Mouse (Mus musculus): ENCODE data around the gene Zfp446. TPM values are rescaled to one million over a fixed set of nuclear protein-coding genes. Genes with fewer than 3 reads are reported as not detected.

Gene Zfp446
- polyA plus RNA-seq, 1 experiment from 2014 or later: 5.2 TPM

DNA sequence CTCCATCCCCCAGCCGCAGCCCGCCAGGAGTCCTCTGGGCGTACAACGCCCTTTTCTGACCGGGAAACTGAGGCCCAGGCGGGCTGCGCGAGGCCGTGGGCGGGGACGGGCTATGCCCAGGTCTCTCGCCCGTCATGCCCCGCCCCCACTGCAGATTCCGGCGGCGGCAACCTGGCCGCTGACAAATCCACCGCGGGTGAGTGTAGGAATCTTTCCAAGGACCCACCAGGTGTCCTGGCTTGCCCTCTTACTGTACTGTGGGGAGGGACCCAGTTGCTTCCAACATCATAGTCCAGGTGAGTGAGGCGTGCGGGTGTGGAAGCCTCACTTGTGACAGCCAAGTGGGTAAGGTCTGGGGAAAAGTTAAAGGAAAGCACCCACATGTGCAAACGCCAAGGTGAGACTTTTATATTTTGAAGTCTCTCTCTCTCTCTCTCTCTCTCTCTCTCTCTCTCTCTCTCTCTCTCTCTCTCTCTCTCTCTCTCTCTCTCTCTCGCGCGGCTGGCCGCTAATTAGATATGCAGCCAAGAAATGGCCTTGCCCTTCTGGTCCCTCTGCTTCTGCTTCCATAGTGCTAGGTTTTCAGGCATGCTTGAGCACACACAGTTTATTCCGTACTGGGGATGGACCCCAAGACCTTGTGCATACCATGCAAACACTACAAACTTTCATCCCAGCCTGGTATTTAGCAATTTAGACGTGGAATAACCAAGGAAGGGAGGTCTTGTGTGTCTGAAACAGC is 11.4 kb upstream of the Zfp446 start:
- WGBS: under 1% methylated on average over 28 of the region's 29 CpGs
- Histone ChIP-seq H3K4me3 (ENCODE audit: control insufficient read depth in 1 of 2, insufficient read depth in 1 of 2, low read depth in 1 of 2, low read length in 2 of 2) (peak overlapping the region; percentile 92 to 95), H3K4me1 (ENCODE audit: control insufficient read depth in 2 of 2, insufficient read depth in 2 of 2, low read length in 2 of 2) (peaks cover 5 to 16% of the 10 kb centered on the region in 2 experiments), H3K9ac (ENCODE audit: low read length) (peak overlapping the region; percentile 97), H3K27me3 (ENCODE audit: control insufficient read depth, insufficient read depth, low read length) (no peaks in the 10 kb centered on the region), H3K4me2 (ENCODE audit: low read length) (peak overlapping the region; percentile 94), H3K36me3 (ENCODE audit: control insufficient read depth, insufficient read depth, low read length) (peaks cover 27% of the 10 kb centered on the region), H3K27ac (replicated peaks in 1 of 2; ENCODE audit: control insufficient read depth in 1 of 2, insufficient read depth in 1 of 2, low read depth in 2 of 2, low read length in 2 of 2) (peak overlapping the region; percentile 86 to 87), H3K9me3 (ENCODE audit: control insufficient read depth, low read length) (no peaks in the 10 kb centered on the region)
- ATAC-seq (ENCODE audit: insufficient number of reproducible peaks, insufficient read depth, low FRiP score, low read depth): peak; percentile 42

GRCm38 (mm10) chr7:12970906-12971305 is 6.7 kb upstream of the Zfp446 start:
- no peak overlapping the region for H3K4me3 ChIP-seq (ENCODE audit: control insufficient read depth in 1 of 2, insufficient read depth in 1 of 2, low read depth in 1 of 2, low read length in 2 of 2)
- peaks cover 0 to 12% of the 10 kb centered on the region in 2 experiments; a peak in 2 of 4 replicates for H3K4me1 ChIP-seq (ENCODE audit: control insufficient read depth in 2 of 2, insufficient read depth in 2 of 2, low read length in 2 of 2)
- peaks cover 46% of the 10 kb centered on the region for H3K36me3 ChIP-seq (ENCODE audit: control insufficient read depth, insufficient read depth, low read length)
- no peak overlapping the region for H3K27ac ChIP-seq (replicated peaks in 1 of 2; ENCODE audit: control insufficient read depth in 1 of 2, insufficient read depth in 1 of 2, low read depth in 2 of 2, low read length in 2 of 2)
- H3K9ac ChIP-seq (ENCODE audit: low read length): no peak overlapping the region
- WGBS: 90% methylated on average over 25 of the region's 25 CpGs
- H3K9me3 ChIP-seq (ENCODE audit: control insufficient read depth, low read length): no peaks in the 10 kb centered on the region
- ATAC-seq (ENCODE audit: insufficient number of reproducible peaks, insufficient read depth, low FRiP score, low read depth): no peak
- H3K4me2 ChIP-seq (ENCODE audit: low read length): no peak overlapping the region
- H3K27me3 ChIP-seq (ENCODE audit: control insufficient read depth, insufficient read depth, low read length): no peaks in the 10 kb centered on the region

- no peak for ATAC-seq (ENCODE audit: insufficient number of reproducible peaks, insufficient read depth, low FRiP score, low read depth)
- Histone ChIP-seq H3K9ac (ENCODE audit: low read length) (peak overlapping the region; percentile 86), H3K4me2 (ENCODE audit: low read length) (peak overlapping the region; percentile 91), H3K27me3 (ENCODE audit: control insufficient read depth, insufficient read depth, low read length) (no peaks in the 10 kb centered on the region), H3K4me3 (ENCODE audit: control insufficient read depth in 1 of 2, insufficient read depth in 1 of 2, low read depth in 1 of 2, low read length in 2 of 2) (no peak overlapping the region), H3K4me1 (ENCODE audit: control insufficient read depth in 2 of 2, insufficient read depth in 2 of 2, low read length in 2 of 2) (peaks cover 9% of the 10 kb centered on the region in 2 experiments), H3K27ac (replicated peaks in 1 of 2; ENCODE audit: control insufficient read depth in 1 of 2, insufficient read depth in 1 of 2, low read depth in 2 of 2, low read length in 2 of 2) (peak overlapping the region in 1 of 2 experiments; percentile 93; a peak in 3 of 4 replicates), H3K36me3 (ENCODE audit: control insufficient read depth, insufficient read depth, low read length) (peaks cover 7% of the 10 kb centered on the region; the same call in 1 of the 2 replicates), H3K9me3 (ENCODE audit: control insufficient read depth, low read length) (no peaks in the 10 kb centered on the region)
- 81% methylated on average over 18 of the region's 18 CpGs for WGBS
Measured at GRCm38 (mm10) chr7:12978931-12979722, 1.5 kb downstream of the Zfp446 start.

GRCm38 (mm10) chr7:12979776-12980175 is 2.1 kb downstream of the Zfp446 start:
- Histone ChIP-seq H3K4me2 (ENCODE audit: low read length) (no peak overlapping the region), H3K4me1 (ENCODE audit: control insufficient read depth in 2 of 2, insufficient read depth in 2 of 2, low read length in 2 of 2) (peaks cover 9% of the 10 kb centered on the region in 2 experiments), H3K9me3 (ENCODE audit: control insufficient read depth, low read length) (no peaks in the 10 kb centered on the region), H3K36me3 (ENCODE audit: control insufficient read depth, insufficient read depth, low read length) (peaks cover 7% of the 10 kb centered on the region; the same call in 1 of the 2 replicates), H3K4me3 (ENCODE audit: control insufficient read depth in 1 of 2, insufficient read depth in 1 of 2, low read depth in 1 of 2, low read length in 2 of 2) (no peak overlapping the region), H3K27me3 (ENCODE audit: control insufficient read depth, insufficient read depth, low read length) (no peaks in the 10 kb centered on the region), H3K27ac (replicated peaks in 1 of 2; ENCODE audit: control insufficient read depth in 1 of 2, insufficient read depth in 1 of 2, low read depth in 2 of 2, low read length in 2 of 2) (no peak overlapping the region), H3K9ac (ENCODE audit: low read length) (no peak overlapping the region)
- 63% methylated on average over 6 of the region's 6 CpGs for WGBS
- no peak for ATAC-seq (ENCODE audit: insufficient number of reproducible peaks, insufficient read depth, low FRiP score, low read depth)

DNA sequence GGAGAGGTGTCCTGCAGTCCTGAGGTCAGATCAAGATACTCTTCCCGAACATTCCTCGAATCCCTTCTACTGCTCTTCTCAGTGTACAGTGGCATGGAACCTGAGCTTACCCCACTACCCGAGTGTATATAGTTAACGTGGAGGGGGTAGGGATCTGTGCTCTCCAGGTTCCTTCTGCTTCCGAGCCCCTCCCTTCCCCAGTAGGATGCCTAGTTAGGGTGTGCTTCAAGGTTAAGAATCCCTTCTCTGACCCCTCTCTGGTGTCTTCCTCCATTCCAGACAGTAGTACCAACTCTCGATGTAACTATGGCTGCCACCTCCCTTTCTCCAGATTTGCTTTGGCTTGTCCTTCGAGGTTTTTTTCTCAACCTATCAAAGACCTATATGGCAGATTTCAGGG is 2.6 kb downstream of the Zfp446 start:
- no peak for ATAC-seq (ENCODE audit: insufficient number of reproducible peaks, insufficient read depth, low FRiP score, low read depth)
- Histone ChIP-seq H3K4me3 (ENCODE audit: control insufficient read depth in 1 of 2, insufficient read depth in 1 of 2, low read depth in 1 of 2, low read length in 2 of 2) (no peak overlapping the region), H3K9me3 (ENCODE audit: control insufficient read depth, low read length) (no peaks in the 10 kb centered on the region), H3K9ac (ENCODE audit: low read length) (no peak overlapping the region), H3K36me3 (ENCODE audit: control insufficient read depth, insufficient read depth, low read length) (peaks cover 7% of the 10 kb centered on the region; the same call in 1 of the 2 replicates), H3K27me3 (ENCODE audit: control insufficient read depth, insufficient read depth, low read length) (no peaks in the 10 kb centered on the region), H3K4me1 (ENCODE audit: control insufficient read depth in 2 of 2, insufficient read depth in 2 of 2, low read length in 2 of 2) (peaks cover 9% of the 10 kb centered on the region in 2 experiments), H3K4me2 (ENCODE audit: low read length) (no peak overlapping the region), H3K27ac (replicated peaks in 1 of 2; ENCODE audit: control insufficient read depth in 1 of 2, insufficient read depth in 1 of 2, low read depth in 2 of 2, low read length in 2 of 2) (no peak overlapping the region)
- WGBS: 81% methylated on average over 7 of the region's 7 CpGs

GRCm38 (mm10) chr7:12985724-12986123 is 8.1 kb downstream of the Zfp446 start:
- Histone ChIP-seq H3K27ac (replicated peaks in 1 of 2; ENCODE audit: control insufficient read depth in 1 of 2, insufficient read depth in 1 of 2, low read depth in 2 of 2, low read length in 2 of 2) (no peak overlapping the region), H3K4me3 (ENCODE audit: control insufficient read depth in 1 of 2, insufficient read depth in 1 of 2, low read depth in 1 of 2, low read length in 2 of 2) (no peak overlapping the region), H3K36me3 (ENCODE audit: control insufficient read depth, insufficient read depth, low read length) (peaks cover 7% of the 10 kb centered on the region; the same call in 1 of the 2 replicates), H3K27me3 (ENCODE audit: control insufficient read depth, insufficient read depth, low read length) (no peaks in the 10 kb centered on the region), H3K9me3 (ENCODE audit: control insufficient read depth, low read length) (no peaks in the 10 kb centered on the region), H3K4me1 (ENCODE audit: control insufficient read depth in 2 of 2, insufficient read depth in 2 of 2, low read length in 2 of 2) (no peaks in the 10 kb centered on the region), H3K4me2 (ENCODE audit: low read length) (no peak overlapping the region), H3K9ac (ENCODE audit: low read length) (no peak overlapping the region)
- WGBS: 78% methylated on average over 1 of the region's 1 CpGs
- no peak for ATAC-seq (ENCODE audit: insufficient number of reproducible peaks, insufficient read depth, low FRiP score, low read depth)

GRCm38 (mm10) chr7:12986906-12987305 is 9.3 kb downstream of the Zfp446 start:
- ATAC-seq (ENCODE audit: insufficient number of reproducible peaks, insufficient read depth, low FRiP score, low read depth): no peak
- no peaks in the 10 kb centered on the region for H3K9me3 ChIP-seq (ENCODE audit: control insufficient read depth, low read length)
- no peak overlapping the region for H3K27ac ChIP-seq (replicated peaks in 1 of 2; ENCODE audit: control insufficient read depth in 1 of 2, insufficient read depth in 1 of 2, low read depth in 2 of 2, low read length in 2 of 2)
- no peak overlapping the region for H3K4me3 ChIP-seq (ENCODE audit: control insufficient read depth in 1 of 2, insufficient read depth in 1 of 2, low read depth in 1 of 2, low read length in 2 of 2)
- H3K4me2 ChIP-seq (ENCODE audit: low read length): no peak overlapping the region
- H3K4me1 ChIP-seq (ENCODE audit: control insufficient read depth in 2 of 2, insufficient read depth in 2 of 2, low read length in 2 of 2): no peaks in the 10 kb centered on the region
- no peaks in the 10 kb centered on the region for H3K27me3 ChIP-seq (ENCODE audit: control insufficient read depth, insufficient read depth, low read length)
- 80% methylated on average over 8 of the region's 8 CpGs for WGBS
- H3K9ac ChIP-seq (ENCODE audit: low read length): no peak overlapping the region
- peaks cover 7% of the 10 kb centered on the region; the same call in 1 of the 2 replicates for H3K36me3 ChIP-seq (ENCODE audit: control insufficient read depth, insufficient read depth, low read length)

Measured in heart, embryonic 14.5 days (tissue).